Mouse (Mus musculus) lung, adult 18-20 months (tissue): ENCODE measurements around the gene Arhgap10.

Experiments used
- DNase-seq, 2 experiments: peaks; one replicate each; pipeline ENCODE4 v3.0.0; 2022; ENCODE audit warnings: mixed read lengths in 2 of 2

Gene Arhgap10

GRCm38 (mm10) chr8:77515786-77516185 lies 2.0 kb downstream of the Arhgap10 start:
- DNase-seq, result no peak

- no peak for DNase-seq
Measured at GRCm38 (mm10) chr8:77515201-77515600, 2.6 kb downstream of the Arhgap10 start.

GRCm38 (mm10) chr8:77511750-77512493 lies 5.8 kb downstream of the Arhgap10 start:
- DNase-seq, result no peak

GRCm38 (mm10) chr8:77510426-77510825 lies 7.3 kb downstream of the Arhgap10 start:
- DNase-seq, result no peak

- DNase-seq, result no peak
Measured at GRCm38 (mm10) chr8:77509044-77509443, 8.7 kb downstream of the Arhgap10 start.

- DNase-seq, result no peak
Measured at GRCm38 (mm10) chr8:77507510-77508035, 10.2 kb downstream of the Arhgap10 start.

GRCm38 (mm10) chr8:77506539-77506938 lies 11.2 kb downstream of the Arhgap10 start:
- no peak for DNase-seq

GRCm38 (mm10) chr8:77502547-77502946 lies 15.2 kb downstream of the Arhgap10 start:
- no peak for DNase-seq

- no peak for DNase-seq
Measured at GRCm38 (mm10) chr8:77501131-77501530, 16.6 kb downstream of the Arhgap10 start.

- no peak for DNase-seq
Measured at GRCm38 (mm10) chr8:77500264-77500663, 17.5 kb downstream of the Arhgap10 start.

- DNase-seq, result no peak
Measured at GRCm38 (mm10) chr8:77497442-77497841, 20.3 kb downstream of the Arhgap10 start.

GRCm38 (mm10) chr8:77496253-77496652 lies 21.5 kb downstream of the Arhgap10 start:
- no peak for DNase-seq

- no peak for DNase-seq
Measured at GRCm38 (mm10) chr8:77494376-77495328, 23.1 kb downstream of the Arhgap10 start.

GRCm38 (mm10) chr8:77492356-77493058 lies 25.2 kb downstream of the Arhgap10 start:
- DNase-seq, result peak; percentile 69 to 79

GRCm38 (mm10) chr8:77491231-77491923 lies 26.4 kb downstream of the Arhgap10 start:
- DNase-seq, result no peak

- DNase-seq, result peak; percentile 38 to 65
Measured at GRCm38 (mm10) chr8:77490095-77490781, 27.5 kb downstream of the Arhgap10 start.

GRCm38 (mm10) chr8:77489235-77489634 lies 28.5 kb downstream of the Arhgap10 start:
- DNase-seq, result peak in 1 of 2 experiments; percentile 42

GRCm38 (mm10) chr8:77488215-77488606 lies 29.5 kb downstream of the Arhgap10 start:
- no peak for DNase-seq

GRCm38 (mm10) chr8:77487590-77488214 lies 30.1 kb downstream of the Arhgap10 start:
- no peak for DNase-seq

GRCm38 (mm10) chr8:77486749-77487148 lies 31.0 kb downstream of the Arhgap10 start:
- no peak for DNase-seq

GRCm38 (mm10) chr8:77484817-77485216 lies 32.9 kb downstream of the Arhgap10 start:
- no peak for DNase-seq
